Mouse (Mus musculus) intestine, embryonic 16.5 days (tissue): Measurements from ENCODE around the gene Prkar1b. TPM values are rescaled to one million over a fixed set of nuclear protein-coding genes. Genes with fewer than 3 reads are reported as not detected.

Experiments used
- ATAC-seq: fragments of 200-750 bp; cut with Nextera tagmentation; 2 replicates; pipeline ENCODE4 v1.8.0; 2017; ENCODE audit warnings: moderate TSS enrichment, moderate library complexity
- H3K27ac ChIP-seq: fragments of 300-500 bp; sonication (generic); 2 replicates; pipeline ENCODE4 v1.5.1; 2014; ENCODE audit warnings: mild to moderate bottlenecking, low read length
- H3K27me3 ChIP-seq: fragments of 300-500 bp; sonication (generic); replicated peaks from 2 replicates; pipeline ENCODE4 v1.6.1; 2014; ENCODE audit warnings: low read length, control low read depth, mixed read lengths; ENCODE audit not compliant: control insufficient read depth, insufficient read depth
- H3K36me3 ChIP-seq: fragments of 300-500 bp; sonication (generic); 2 replicates; pipeline ENCODE4 v1.6.1; 2014; ENCODE audit warnings: low read length, control low read depth; ENCODE audit not compliant: control insufficient read depth, insufficient read depth
- H3K4me1 ChIP-seq: fragments of 300-500 bp; sonication (generic); 2 replicates; pipeline ENCODE4 v1.6.1; 2014; ENCODE audit warnings: low read length, control low read depth, mixed read lengths; ENCODE audit not compliant: control insufficient read depth, insufficient read depth
- H3K4me2 ChIP-seq: fragments of 300-500 bp; sonication (generic); 2 replicates; pipeline ENCODE4 v1.6.1; 2014; ENCODE audit warnings: low read depth, low read length, control low read depth
- H3K4me3 ChIP-seq: fragments of 300-500 bp; sonication (generic); 2 replicates; pipeline ENCODE4 v1.5.1; 2014; ENCODE audit warnings: mild to moderate bottlenecking, low read length
- H3K9ac ChIP-seq: fragments of 300-500 bp; sonication (generic); 2 replicates; pipeline ENCODE4 v1.6.1; 2014; ENCODE audit warnings: low read depth, low read length
- H3K9me3 ChIP-seq: fragments of 300-500 bp; sonication (generic); 2 replicates; pipeline ENCODE4 v1.6.1; 2016; ENCODE audit warnings: low read length, control low read depth; ENCODE audit not compliant: control insufficient read depth
- whole genome bisulfite sequencing: fragments of 180-500 bp; shearing (Covaris S2); extraction: QIAGEN DNeasy Blood & Tissue Kit; methylation state at CpG from one replicate; pipeline ENCODE4 v1.1.7; 2014; 5-methylcytosine and 5-hydroxymethylcytosine counted together
- polyA plus RNA-seq: library from polyadenylated mRNA; unstranded; fragments of >200 nt; fragmentation: Nextera tagmentation; extraction: Ambion mirVana; gene quantifications from 2 replicates; pipeline ENCODE4 v1.2.1, GENCODE M21; 2015

Gene Prkar1b
- polyA plus RNA-seq, 1 experiment from 2014 or later = 23.6 TPM

DNA sequence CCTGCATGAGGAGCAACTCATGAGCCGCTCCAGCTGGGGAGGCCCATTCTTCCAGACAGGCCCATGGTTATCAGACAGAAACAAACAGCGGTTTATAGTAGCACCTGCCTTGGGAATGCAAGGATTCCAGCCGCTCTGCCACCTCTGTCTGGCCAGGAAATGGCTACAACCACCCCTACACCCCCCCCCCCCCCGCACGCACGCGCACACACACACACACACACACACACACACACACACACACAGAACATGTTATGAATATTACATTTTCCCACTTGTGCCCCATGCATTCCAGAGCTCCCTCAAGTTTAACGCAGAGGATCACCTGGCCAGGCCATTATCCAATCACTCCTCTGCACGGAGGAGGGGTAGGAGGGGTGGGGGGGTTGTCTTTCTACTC, 167.9 kb downstream of the Prkar1b start:
- ATAC-seq = no peak
- Histone ChIP-seq H3K4me3 (no peak overlapping the region), H3K4me2 (no peak overlapping the region), H3K9ac (peak overlapping the region; percentile 19; the same call in 1 of the 2 replicates), H3K9me3 (no peaks in the 10 kb centered on the region), H3K36me3 (peaks cover 17% of the 10 kb centered on the region), H3K27me3 (no peaks in the 10 kb centered on the region), H3K27ac (no peak overlapping the region; the same call in 1 of the 2 replicates), H3K4me1 (peaks cover 32% of the 10 kb centered on the region)
- WGBS = 62% methylated on average over 8 of the region's 9 CpGs

DNA sequence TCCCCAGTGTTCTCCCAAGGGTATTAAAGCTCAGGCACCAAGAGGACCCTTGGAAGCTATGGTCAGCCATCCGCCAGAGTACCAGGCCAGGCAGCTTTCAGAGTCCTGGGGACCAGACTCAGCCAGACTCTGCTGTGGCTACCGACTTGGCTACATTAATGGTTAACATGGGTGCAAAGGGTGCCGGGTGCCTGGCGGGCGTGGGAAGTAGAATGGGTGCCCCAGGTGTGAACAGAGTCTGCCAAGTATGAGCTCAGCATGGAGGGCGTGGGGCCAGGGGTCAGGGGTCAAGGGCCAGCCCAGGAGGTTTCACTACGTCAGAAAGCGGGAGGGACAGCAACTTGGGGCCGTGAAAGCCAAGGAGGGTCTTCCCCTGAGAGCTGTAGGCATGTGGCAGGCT, 169.2 kb downstream of the Prkar1b start:
- Histone ChIP-seq H3K27ac (peak overlapping the region; percentile 28), H3K9me3 (no peaks in the 10 kb centered on the region), H3K4me1 (peaks cover 32% of the 10 kb centered on the region), H3K9ac (peak overlapping the region; percentile 24; the same call in 1 of the 2 replicates), H3K4me3 (no peak overlapping the region), H3K36me3 (peaks cover 15% of the 10 kb centered on the region; the same call in 1 of the 2 replicates), H3K27me3 (no peaks in the 10 kb centered on the region), H3K4me2 (no peak overlapping the region)
- ATAC-seq = peak; percentile 73
- WGBS = 78% methylated on average over 9 of the region's 9 CpGs

DNA sequence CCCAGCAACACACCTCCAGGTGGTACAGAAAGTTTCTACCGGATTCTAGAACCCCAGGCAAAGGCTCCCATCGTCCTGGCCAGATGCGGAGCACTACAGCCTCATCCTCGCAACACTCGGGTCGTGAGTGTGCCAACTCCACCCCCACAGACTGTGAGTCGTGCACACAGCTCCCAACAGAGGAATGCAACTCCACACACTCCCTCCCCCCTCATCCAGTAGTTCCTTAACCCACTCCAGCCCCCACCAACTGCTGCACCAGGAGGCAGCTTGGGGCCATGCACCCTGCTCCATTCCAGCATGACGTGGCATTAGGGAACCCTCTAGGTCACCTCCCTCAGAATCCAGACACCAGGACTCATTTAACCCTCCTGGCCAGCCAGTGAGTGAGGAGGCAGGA, 170.0 kb downstream of the Prkar1b start:
- H3K4me2 ChIP-seq = no peak overlapping the region

DNA sequence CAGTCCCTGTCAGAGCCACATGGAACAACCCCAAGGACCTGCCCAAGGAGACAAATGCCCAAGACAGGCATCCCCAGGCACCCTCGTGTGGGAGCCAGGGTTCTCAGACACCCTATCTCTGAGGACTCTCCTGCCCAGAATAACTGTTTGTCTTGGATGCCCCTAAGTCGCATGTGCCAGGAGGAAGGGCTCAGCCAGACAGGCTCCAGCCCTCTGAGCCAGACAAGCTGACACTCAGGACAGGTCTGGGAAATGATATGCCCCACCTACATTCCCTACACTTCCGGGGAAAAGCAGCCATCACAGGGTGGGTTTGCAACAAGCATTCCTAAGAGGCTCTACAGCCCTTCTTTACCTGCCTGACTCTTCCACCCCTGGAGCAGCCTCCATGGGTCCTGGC, 172.0 kb downstream of the Prkar1b start:
- 51% methylated on average over 3 of the region's 3 CpGs for WGBS
- H3K27ac ChIP-seq = no peak overlapping the region
- no peaks in the 10 kb centered on the region for H3K9me3 ChIP-seq
- H3K4me3 ChIP-seq = no peak overlapping the region
- H3K27me3 ChIP-seq = no peaks in the 10 kb centered on the region
- peaks cover 7% of the 10 kb centered on the region; the same call in 1 of the 2 replicates for H3K36me3 ChIP-seq
- no peak for ATAC-seq
- no peak overlapping the region for H3K4me2 ChIP-seq
- H3K4me1 ChIP-seq = peaks cover 32% of the 10 kb centered on the region
- H3K9ac ChIP-seq = no peak overlapping the region

More for the DNA sequence above, 170.0 kb downstream of the Prkar1b start:
- Histone ChIP-seq H3K36me3 (peaks cover 13% of the 10 kb centered on the region; the same call in 1 of the 2 replicates), H3K9ac (peak overlapping the region; percentile 24; the same call in 1 of the 2 replicates), H3K27me3 (no peaks in the 10 kb centered on the region), H3K9me3 (no peaks in the 10 kb centered on the region), H3K4me1 (peaks cover 32% of the 10 kb centered on the region), H3K27ac (peak overlapping the region; percentile 28), H3K4me3 (no peak overlapping the region)
- 66% methylated on average over 8 of the region's 8 CpGs for WGBS
- ATAC-seq = 0 out of 2 replicates have a peak, but pooled peaks have one; percentile 19

DNA sequence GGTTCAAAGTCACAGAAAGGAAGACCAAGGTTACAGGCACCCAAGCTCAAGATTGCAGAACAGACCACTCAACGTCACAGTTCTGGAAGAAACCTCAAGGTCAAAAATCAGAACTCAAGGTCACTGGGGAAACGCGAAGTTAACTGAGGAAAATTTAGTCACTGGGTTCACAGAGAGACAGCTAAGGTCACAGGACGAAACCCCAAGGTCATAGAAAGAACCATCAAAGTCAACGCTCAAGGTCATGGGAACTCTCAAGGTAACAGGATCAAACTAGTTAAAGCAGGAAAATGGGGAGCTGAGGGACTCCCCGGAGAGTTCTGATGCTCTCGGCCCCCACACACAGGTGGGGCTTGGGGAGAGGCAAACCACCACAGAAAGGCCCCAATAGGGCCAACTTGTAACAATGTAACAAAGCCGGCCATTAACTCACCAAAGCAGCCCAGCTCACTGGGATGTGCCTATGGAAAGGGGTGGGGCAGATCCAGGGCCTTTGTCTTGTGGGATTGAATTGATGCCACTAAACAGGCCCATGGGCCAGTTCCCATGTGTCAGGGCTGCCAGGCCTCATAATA, 174.8 kb downstream of the Prkar1b start:
- no peak overlapping the region for H3K27ac ChIP-seq
- H3K36me3 ChIP-seq = peaks cover 7% of the 10 kb centered on the region; the same call in 1 of the 2 replicates
- H3K27me3 ChIP-seq = no peaks in the 10 kb centered on the region
- 91% methylated on average over 8 of the region's 8 CpGs for WGBS
- no peaks in the 10 kb centered on the region for H3K9me3 ChIP-seq
- H3K4me3 ChIP-seq = no peak overlapping the region
- ATAC-seq = no peak
- peaks cover 19% of the 10 kb centered on the region for H3K4me1 ChIP-seq
- H3K9ac ChIP-seq = no peak overlapping the region
- H3K4me2 ChIP-seq = no peak overlapping the region

DNA sequence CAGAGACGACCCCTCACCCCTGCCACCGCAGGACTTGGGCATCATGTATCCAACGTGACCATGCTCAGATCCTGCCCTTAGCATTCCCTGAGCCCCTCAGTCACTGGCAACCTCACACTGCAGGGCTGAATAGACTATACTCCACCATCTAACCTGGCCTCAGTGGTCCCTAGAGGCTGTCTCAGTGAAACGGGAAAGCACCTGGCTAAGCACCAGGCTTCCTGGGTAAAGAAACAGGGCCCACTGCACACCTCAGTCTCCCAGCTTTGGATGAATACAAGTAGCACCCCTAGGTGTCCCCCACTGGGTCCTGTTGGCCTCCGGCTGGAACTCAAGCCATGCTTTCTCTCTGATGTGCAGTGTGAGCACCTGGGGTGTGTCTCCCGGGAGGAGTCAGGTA, 176.3 kb downstream of the Prkar1b start:
- no peak overlapping the region for H3K27ac ChIP-seq
- peaks cover 7% of the 10 kb centered on the region; the same call in 1 of the 2 replicates for H3K36me3 ChIP-seq
- H3K4me3 ChIP-seq = no peak overlapping the region
- H3K4me2 ChIP-seq = no peak overlapping the region
- no peaks in the 10 kb centered on the region for H3K27me3 ChIP-seq
- no peaks in the 10 kb centered on the region for H3K9me3 ChIP-seq
- 79% methylated on average over 6 of the region's 6 CpGs for WGBS
- ATAC-seq = no peak
- no peak overlapping the region for H3K9ac ChIP-seq
- peaks cover 11% of the 10 kb centered on the region for H3K4me1 ChIP-seq

DNA sequence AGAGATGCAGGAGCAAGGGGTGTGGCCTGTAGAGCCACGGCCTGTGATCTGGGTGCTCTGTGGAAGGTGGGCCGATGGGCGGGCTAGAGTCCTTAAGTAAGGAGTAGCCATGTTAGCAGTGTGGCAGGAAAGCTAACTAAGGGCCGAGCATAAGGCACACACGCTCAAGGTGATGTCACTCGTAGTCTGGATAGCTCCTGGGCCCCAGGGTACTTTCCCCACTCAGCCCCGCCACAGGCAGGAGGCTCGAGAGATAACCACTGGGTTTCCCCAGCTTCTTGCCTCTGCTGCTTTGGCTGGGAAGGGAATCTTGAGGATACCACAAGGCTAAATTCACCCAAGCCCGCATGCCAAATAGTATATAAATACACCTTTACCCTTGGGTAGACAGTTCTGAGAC, 178.4 kb downstream of the Prkar1b start:
- ATAC-seq = no peak
- H3K4me2 ChIP-seq = no peak overlapping the region
- H3K4me1 ChIP-seq = peaks cover 9% of the 10 kb centered on the region
- 72% methylated on average over 9 of the region's 9 CpGs for WGBS
- no peak overlapping the region for H3K9ac ChIP-seq
- no peak overlapping the region for H3K27ac ChIP-seq
- no peaks in the 10 kb centered on the region for H3K9me3 ChIP-seq
- no peak overlapping the region for H3K4me3 ChIP-seq
- H3K27me3 ChIP-seq = no peaks in the 10 kb centered on the region
- H3K36me3 ChIP-seq = 0 out of 2 replicates have a peak, but pooled peaks cover 3% of the 10 kb centered on the region

DNA sequence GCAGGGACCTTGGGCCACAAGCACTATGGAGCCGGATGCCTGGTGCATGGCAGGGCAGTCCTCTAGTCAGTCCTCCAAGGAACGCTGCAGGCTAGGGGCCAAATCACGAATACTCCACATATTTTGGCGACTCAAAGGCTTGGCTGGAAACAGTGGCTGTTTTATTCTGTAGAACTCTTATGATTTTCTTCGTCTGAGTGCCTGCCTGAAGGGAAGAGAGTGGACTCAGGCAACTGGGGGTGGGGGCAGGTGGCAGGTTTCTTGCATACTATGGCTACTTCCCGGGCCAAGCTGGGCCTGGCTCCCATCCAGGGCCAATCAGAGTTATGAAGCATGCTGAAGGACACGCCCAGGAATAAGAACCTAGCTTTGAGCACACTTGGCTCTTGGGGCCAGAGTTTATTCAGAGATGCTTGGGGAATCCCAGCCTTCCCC, 179.7 kb downstream of the Prkar1b start:
- H3K4me1 ChIP-seq = peaks cover 20% of the 10 kb centered on the region
- no peak overlapping the region for H3K4me2 ChIP-seq
- no peak overlapping the region for H3K4me3 ChIP-seq
- peak overlapping the region; percentile 1; the same call in 1 of the 2 replicates for H3K27ac ChIP-seq
- no peak overlapping the region for H3K9ac ChIP-seq
- ATAC-seq = peak; percentile 52
- no peaks in the 10 kb centered on the region for H3K27me3 ChIP-seq
- WGBS = 38% methylated on average over 7 of the region's 7 CpGs
- H3K9me3 ChIP-seq = no peaks in the 10 kb centered on the region
- no peaks in the 10 kb centered on the region for H3K36me3 ChIP-seq
